Mouse (Mus musculus): ENCODE results near the gene Plekha5.

- no peak for TF ChIP-seq CHD2 (IDR thresholded peaks at IDR 0.05; ENCODE audit: low read depth, low read length)
- TF ChIP-seq ZC3H11A (IDR thresholded peaks at IDR 0.05; ENCODE audit: borderline replicate concordance, low read depth, low read length), result no peak
Measured at GRCm38 (mm10) chr6:140509151-140509530, 85.3 kb downstream of the Plekha5 start.

Data from ES-E14 (cell line).